Mouse (Mus musculus): Measurements from ENCODE around the gene Hhatl.

Gene Hhatl

GRCm38 (mm10) chr9:121761787-121762186, 30.5 kb downstream of the Hhatl start:
- in situ Hi-C loops (cut with MboI; ENCODE audit: unreplicated experiment in 2 of 2): no loop called here

GRCm38 (mm10) chr9:121761091-121761665, 31.1 kb downstream of the Hhatl start:
- in situ Hi-C loops (cut with MboI; ENCODE audit: unreplicated experiment in 2 of 2): no loop called here

- in situ Hi-C loops (cut with MboI; ENCODE audit: unreplicated experiment in 2 of 2): no loop called here
Measured at GRCm38 (mm10) chr9:121760271-121761090, 31.8 kb downstream of the Hhatl start.

GRCm38 (mm10) chr9:121759091-121760081, 32.9 kb downstream of the Hhatl start, which contains the start of gene Zfp651:
Gene Zfp651, plus strand, starts transcription at chr9:121759330.
- in situ Hi-C loops (cut with MboI; ENCODE audit: unreplicated experiment in 2 of 2): no loop called here

- in situ Hi-C loops (cut with MboI; ENCODE audit: unreplicated experiment in 2 of 2): no loop called here
Measured at GRCm38 (mm10) chr9:121757835-121758814, 34.2 kb downstream of the Hhatl start.

- in situ Hi-C loops (cut with MboI; ENCODE audit: unreplicated experiment in 2 of 2): no loop called here
Measured at GRCm38 (mm10) chr9:121757432-121757831, 34.9 kb downstream of the Hhatl start.

- in situ Hi-C loops (cut with MboI; ENCODE audit: unreplicated experiment in 2 of 2): no loop called here
Measured at GRCm38 (mm10) chr9:121756785-121757184, 35.5 kb downstream of the Hhatl start.

GRCm38 (mm10) chr9:121754624-121755023, 37.7 kb downstream of the Hhatl start:
- in situ Hi-C loops (cut with MboI; ENCODE audit: unreplicated experiment in 2 of 2): no loop called here

- in situ Hi-C loops (cut with MboI; ENCODE audit: unreplicated experiment in 2 of 2): no loop called here
Measured at GRCm38 (mm10) chr9:121752774-121753173, 39.5 kb downstream of the Hhatl start.

- in situ Hi-C loops (cut with MboI; ENCODE audit: unreplicated experiment in 2 of 2): no loop called here
Measured at GRCm38 (mm10) chr9:121744051-121744450, 48.3 kb downstream of the Hhatl start.

- in situ Hi-C loops (cut with MboI; ENCODE audit: unreplicated experiment in 2 of 2): no loop called here
Measured at GRCm38 (mm10) chr9:121741168-121741567, 51.1 kb downstream of the Hhatl start.

- in situ Hi-C loops (cut with MboI; ENCODE audit: unreplicated experiment in 2 of 2): no loop called here
Measured at GRCm38 (mm10) chr9:121740490-121740889, 51.8 kb downstream of the Hhatl start.
